Comparison of ENCODE assay signal across 15 mouse cellular contexts in genomic region chr11:103249509-103249908, GRCm38 (mm10). TPM values are rescaled to one million over a fixed set of nuclear protein-coding genes. Genes with fewer than 3 reads are reported as not detected.
DNase-seq lines count a peak whose midpoint lies in the region; ATAC-seq and TF ChIP-seq lines count a peak whose summit lies in the region.
"Had no signal": no experiment of that assay in that cellular context is flagged by ENCODE, and none has a peak within 500 bp of the region (broad histone marks: within the 10 kb centered on the region; RNA-seq: fewer than 3 reads in every experiment).

No protein-coding gene starts in this region.

- peaks cover 29% of the 10 kb centered on the region for H3K36me3 ChIP-seq in G1E (replicated peaks)
- no peaks in the 10 kb centered on the region for H3K36me3 ChIP-seq in megakaryocyte, embryonic 14.5 days (replicated peaks; ENCODE audit: low read length)
- H3K36me3 ChIP-seq: forebrain, embryonic 10.5 days; neural tube, embryonic 12.5 days had no signal

- DNase-seq in layer of hippocampus, adult 9-11 months = peak; percentile 49
- no peak for DNase-seq in layer of hippocampus, postnatal 10 days (ENCODE audit: low spot score in 2 of 2)
- peak; percentile 41 for DNase-seq in G1E (ENCODE audit: low spot score)
- DNase-seq in adrenal gland, postnatal 4 days (ENCODE audit: low spot score in 2 of 2) = no peak
- DNase-seq in gastrocnemius, postnatal 14 days = no peak
- DNase-seq: adrenal gland, postnatal 14 days; cerebellum, postnatal 14 days; right cerebral cortex, postnatal 4 days had no signal

- H3K9me3 ChIP-seq in G1E (replicated peaks) = no peaks in the 10 kb centered on the region
- no peaks in the 10 kb centered on the region for H3K9me3 ChIP-seq in megakaryocyte, embryonic 14.5 days
- H3K9me3 ChIP-seq: forebrain, embryonic 10.5 days; neural tube, embryonic 12.5 days had no signal

- peak overlapping the region; percentile 69 for H3K27ac ChIP-seq in brown adipose tissue, adult 24 weeks (replicated peaks; ENCODE audit: low read depth, low read length)
- H3K27ac ChIP-seq: forebrain, embryonic 10.5 days; neural tube, embryonic 12.5 days had no signal

- peak overlapping the region; percentile 8; the same call in 1 of the 2 replicates for H3K4me3 ChIP-seq in G1E (ENCODE audit: low read depth, low read length)
- no peak overlapping the region for H3K4me3 ChIP-seq in brown adipose tissue, adult 24 weeks (ENCODE audit: insufficient read depth, low read depth, low read length)
- H3K4me3 ChIP-seq in megakaryocyte, embryonic 14.5 days (replicated peaks) = peak overlapping the region; percentile 84
- H3K4me3 ChIP-seq: forebrain, embryonic 10.5 days; neural tube, embryonic 12.5 days had no signal

- intact Hi-C loops in gastrocnemius, postnatal 14 days (cut with DNase I; ENCODE audit: low total_unique reads) = no loop called here

- no peak for TF ChIP-seq CTCF in G1E (IDR thresholded peaks at IDR 0.05; ENCODE audit: low read depth, low read length)

- H3K27me3 ChIP-seq in G1E (ENCODE audit: insufficient read depth, low read length) = no peaks in the 10 kb centered on the region; the same call in 1 of the 2 replicates
- H3K27me3 ChIP-seq in megakaryocyte, embryonic 14.5 days (replicated peaks) = no peaks in the 10 kb centered on the region
- H3K27me3 ChIP-seq: neural tube, embryonic 12.5 days had no signal

- ATAC-seq in G1E (ENCODE audit: extremely low read depth, insufficient number of reproducible peaks, low FRiP score, poor library complexity, severe bottlenecking) = no peak
- ATAC-seq: inflammation-experienced regulatory T-cells, adult 6 months had no signal

- H3K4me1 ChIP-seq in G1E (ENCODE audit: insufficient read depth, low read depth, low read length) = peaks cover 80% of the 10 kb centered on the region
- H3K4me1 ChIP-seq in brown adipose tissue, adult 24 weeks (ENCODE audit: control insufficient read depth, insufficient read depth, insufficient read length, low read length) = peaks cover 29% of the 10 kb centered on the region
- peaks cover 72% of the 10 kb centered on the region for H3K4me1 ChIP-seq in megakaryocyte, embryonic 14.5 days

RNA-seq across cellular contexts. Expression of gene Map3k14, which starts 17.8 kb away (rescaled TPM):
- total RNA-seq in layer of hippocampus, postnatal 10 days (2021) = 1 to 10 TPM; 3.7 to 3.8 TPM
- 10.1 and 10.8 TPM in 2 replicates for total RNA-seq in G1E (2014; fragmentation: Nextera tagmentation)
- 3.3 and 4.9 TPM in 2 replicates for total RNA-seq in G1E (2017)
- polyA plus RNA-seq in G1E (2012) = 9.4 and 10.8 TPM in 2 replicates
- 1.5 and 3.8 TPM in 2 replicates for polyA plus RNA-seq in brown adipose tissue, adult 24 weeks (2012; ENCODE audit: insufficient read depth, insufficient read length, missing spikeins)
- 1.0 and 2.3 TPM in 2 replicates for polyA plus RNA-seq in megakaryocyte, embryonic 14.5 days (2012; ENCODE audit: insufficient read depth, low replicate concordance)
- 1 to 10 TPM; 6.9 to 8.0 TPM for total RNA-seq in adrenal gland, postnatal 4 days (2021)
- 1 to 10 TPM; 2.2 to 2.3 TPM for total RNA-seq in gastrocnemius, postnatal 14 days (2021)

RNA-seq across cellular contexts. Expression of gene Spata32, which starts 31.3 kb away (rescaled TPM):
- 1 to 10 TPM; 1.3 to 1.4 TPM for total RNA-seq in layer of hippocampus, postnatal 10 days (2021)
- total RNA-seq in G1E (2014; fragmentation: Nextera tagmentation) = not detected in 2 replicates
- 0.16 TPM in 1 of 2 replicates, not detected in the other for total RNA-seq in G1E (2017)
- polyA plus RNA-seq in G1E (2012) = not detected in 2 replicates
- not detected in 2 replicates for polyA plus RNA-seq in brown adipose tissue, adult 24 weeks (2012; ENCODE audit: insufficient read depth, insufficient read length, missing spikeins)
- polyA plus RNA-seq in megakaryocyte, embryonic 14.5 days (2012; ENCODE audit: insufficient read depth, low replicate concordance) = not detected in 2 replicates
- not detected for total RNA-seq in adrenal gland, postnatal 4 days (2021)
- not detected for total RNA-seq in gastrocnemius, postnatal 14 days (2021)
- total RNA-seq: adrenal gland, postnatal 14 days; heart, adult 8-10 months; megakaryocyte-erythroid progenitor cell, adult 5-6 weeks had no signal
- polyA plus RNA-seq: forebrain, embryonic 10.5 days; inflammation-experienced regulatory T-cells, adult 6 months had no signal

RNA-seq across cellular contexts. Expression of gene 1700023F06Rik, which starts 41.2 kb away (rescaled TPM):
- total RNA-seq in layer of hippocampus, postnatal 10 days (2021) = 1 to 10 TPM; 1.8 TPM
- total RNA-seq in G1E (2014; fragmentation: Nextera tagmentation) (not detected in 2 replicates), G1E (2017) (not detected in 2 replicates)
- not detected in 2 replicates for polyA plus RNA-seq in G1E (2012)
- not detected in 2 replicates for polyA plus RNA-seq in brown adipose tissue, adult 24 weeks (2012; ENCODE audit: insufficient read depth, insufficient read length, missing spikeins)
- polyA plus RNA-seq in megakaryocyte, embryonic 14.5 days (2012; ENCODE audit: insufficient read depth, low replicate concordance) = not detected in 2 replicates
- under 1 TPM; 0.45 to 0.70 TPM for total RNA-seq in adrenal gland, postnatal 4 days (2021)
- total RNA-seq in gastrocnemius, postnatal 14 days (2021) = not detected
- total RNA-seq: heart, adult 8-10 months; megakaryocyte-erythroid progenitor cell, adult 5-6 weeks had no signal
- polyA plus RNA-seq: inflammation-experienced regulatory T-cells, adult 6 months had no signal

Comparison
In these comparisons a context has a peak if more than half of its experiments do, and no peak if none do; other contexts are left out.
1. DNase-seq: peak in layer of hippocampus, adult 9-11 months (single experiment) and G1E (single experiment); none in layer of hippocampus, postnatal 10 days (0 of 2), adrenal gland, postnatal 4 days (0 of 2) and gastrocnemius, postnatal 14 days (single experiment).